Comparison of ENCODE assay signal across 23 mouse cellular contexts in the genomic region with DNA sequence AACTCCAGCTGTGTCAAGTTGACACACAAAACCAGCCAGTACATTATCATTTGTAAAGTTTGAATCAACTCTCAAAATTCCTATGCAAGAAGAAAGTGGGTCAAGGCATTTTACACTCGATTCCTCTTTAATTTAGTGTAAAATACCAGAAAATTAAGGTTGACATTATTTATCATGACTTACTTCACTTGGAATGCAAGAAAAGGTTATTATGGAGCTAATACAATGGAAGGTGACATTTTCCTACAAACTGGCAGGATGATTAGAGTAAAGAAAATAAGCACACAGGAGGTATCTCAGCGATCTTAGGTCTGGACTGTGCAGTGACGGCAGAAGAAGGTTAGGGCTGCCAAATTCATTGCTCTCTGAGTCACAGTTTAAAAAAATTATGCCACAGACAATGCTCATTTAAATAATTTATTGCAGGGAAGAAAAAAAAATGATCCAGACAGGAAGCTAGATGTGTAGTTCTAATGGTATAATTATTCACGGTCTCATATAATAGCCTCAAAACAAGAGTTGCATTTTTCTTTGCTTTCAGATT.
A peak's percentile ranks its signal among the peaks of the same experiment; 100 is the strongest.
DNase-seq lines count a peak whose midpoint lies in the region; ATAC-seq and TF ChIP-seq lines count a peak whose summit lies in the region.
"Had no signal": no experiment of that assay in that cellular context is flagged by ENCODE, and none has a peak within 500 bp of the region (broad histone marks: within the 10 kb centered on the region; RNA-seq: fewer than 3 reads in every experiment).

No protein-coding gene starts in this region.

- ATAC-seq in forebrain, embryonic 16.5 days: peak; percentile 46; the same call in 1 of the 2 replicates
- no peak for ATAC-seq in forebrain, embryonic 14.5 days
- no peak for ATAC-seq in midbrain, embryonic 16.5 days
- ATAC-seq: CD4-positive, CD25-positive, alpha-beta regulatory T cell, adult 4 months; intestine, postnatal 0 days had no signal

- H3K27ac ChIP-seq in forebrain, embryonic 16.5 days (ENCODE audit: low read length): no peak overlapping the region
- no peak overlapping the region for H3K27ac ChIP-seq in forebrain, embryonic 14.5 days (ENCODE audit: low read depth, low read length)
- no peak overlapping the region for H3K27ac ChIP-seq in midbrain, embryonic 16.5 days (ENCODE audit: low read length)
- H3K27ac ChIP-seq: forebrain, embryonic 10.5 days; forebrain, embryonic 13.5 days; gastrocnemius, adult 2 months; hindbrain, embryonic 12.5 days; hindbrain, embryonic 15.5 days had no signal

- no peak for TF ChIP-seq POLR2A in brain, embryonic 14.5 days (IDR thresholded peaks at IDR 0.05; ENCODE audit: borderline replicate concordance, extremely low read depth, insufficient read depth, insufficient read length, poor library complexity, severe bottlenecking)

- no peaks in the 10 kb centered on the region for H3K9me3 ChIP-seq in forebrain, embryonic 16.5 days (ENCODE audit: control insufficient read depth, low read length)
- no peaks in the 10 kb centered on the region for H3K9me3 ChIP-seq in forebrain, embryonic 14.5 days (replicated peaks; ENCODE audit: control insufficient read depth, low read length)
- no peaks in the 10 kb centered on the region for H3K9me3 ChIP-seq in midbrain, embryonic 16.5 days (replicated peaks; ENCODE audit: control insufficient read depth, low read length, poor library complexity, severe bottlenecking)
- H3K9me3 ChIP-seq: forebrain, embryonic 10.5 days; forebrain, embryonic 13.5 days; hindbrain, embryonic 12.5 days; hindbrain, embryonic 15.5 days had no signal

- no peak overlapping the region for H3K4me2 ChIP-seq in forebrain, embryonic 16.5 days (ENCODE audit: low read length)
- H3K4me2 ChIP-seq in forebrain, embryonic 14.5 days (ENCODE audit: low read length): no peak overlapping the region
- no peak overlapping the region for H3K4me2 ChIP-seq in midbrain, embryonic 16.5 days (ENCODE audit: low read length)
- H3K4me2 ChIP-seq: forebrain, embryonic 13.5 days; heart, embryonic 11.5 days; hindbrain, embryonic 12.5 days; hindbrain, embryonic 15.5 days had no signal

- H3K9ac ChIP-seq in forebrain, embryonic 16.5 days (replicated peaks; ENCODE audit: low read depth, low read length): no peak overlapping the region
- no peak overlapping the region for H3K9ac ChIP-seq in forebrain, embryonic 14.5 days (ENCODE audit: low read length)
- H3K9ac ChIP-seq in midbrain, embryonic 16.5 days (ENCODE audit: low read depth, low read length): no peak overlapping the region
- H3K9ac ChIP-seq: forebrain, embryonic 13.5 days; hindbrain, embryonic 12.5 days; hindbrain, embryonic 15.5 days had no signal

- DNase-seq in forebrain, embryonic 14.5 days (ENCODE audit: low spot score): no peak
- peak; percentile 17 for DNase-seq in 3T3-L1 (ENCODE audit: low read depth, low spot score)
- peak; percentile 73 for DNase-seq in MN1 (ENCODE audit: low spot score)
- DNase-seq in brain, embryonic 14.5 days (ENCODE audit: low read depth): peak; percentile 13
- no peak for DNase-seq in thymus, postnatal 25 days
- DNase-seq: adrenal gland, adult 8-10 months; adrenal gland, postnatal 36 days; cerebellum, adult 11-12 months; cerebellum, adult 8-10 months; cerebellum, postnatal 10 days; cerebellum, postnatal 36 days; gastrocnemius, adult 2 months; gastrocnemius, postnatal 14 days; heart, adult 11 months had no signal

- TF ChIP-seq CTCF in brain, embryonic 14.5 days (IDR thresholded peaks at IDR 0.05; ENCODE audit: borderline replicate concordance, extremely low read depth, insufficient read depth, insufficient read length): no peak

- 40% methylated on average over 4 of the region's 4 CpGs for WGBS in forebrain, embryonic 16.5 days
- WGBS in forebrain, embryonic 14.5 days: 59% methylated on average over 4 of the region's 4 CpGs
- WGBS in midbrain, embryonic 16.5 days: 64% methylated on average over 4 of the region's 4 CpGs

- no peaks in the 10 kb centered on the region for H3K36me3 ChIP-seq in forebrain, embryonic 16.5 days (ENCODE audit: control insufficient read depth, insufficient read depth)
- no peaks in the 10 kb centered on the region for H3K36me3 ChIP-seq in forebrain, embryonic 14.5 days (ENCODE audit: control insufficient read depth, insufficient read depth, low read length)
- no peaks in the 10 kb centered on the region for H3K36me3 ChIP-seq in midbrain, embryonic 16.5 days (ENCODE audit: control insufficient read depth, insufficient read depth, low read length)
- H3K36me3 ChIP-seq: forebrain, embryonic 10.5 days; hindbrain, embryonic 12.5 days; hindbrain, embryonic 15.5 days had no signal

- H3K4me3 ChIP-seq in forebrain, embryonic 16.5 days (replicated peaks; ENCODE audit: low read length): no peak overlapping the region
- H3K4me3 ChIP-seq in forebrain, embryonic 14.5 days (ENCODE audit: low read depth, low read length): no peak overlapping the region
- no peak overlapping the region for H3K4me3 ChIP-seq in midbrain, embryonic 16.5 days (ENCODE audit: low read depth, low read length)
- H3K4me3 ChIP-seq: forebrain, embryonic 10.5 days; forebrain, embryonic 13.5 days; gastrocnemius, adult 2 months; hindbrain, embryonic 12.5 days; hindbrain, embryonic 15.5 days had no signal

- no peaks in the 10 kb centered on the region for H3K27me3 ChIP-seq in forebrain, embryonic 16.5 days (replicated peaks; ENCODE audit: control insufficient read depth, insufficient read depth, low read length)
- H3K27me3 ChIP-seq in forebrain, embryonic 14.5 days (replicated peaks; ENCODE audit: control insufficient read depth, insufficient read depth, low read length): no peaks in the 10 kb centered on the region
- H3K27me3 ChIP-seq in midbrain, embryonic 16.5 days (ENCODE audit: control insufficient read depth, insufficient read depth, low read depth, low read length): no peaks in the 10 kb centered on the region
- H3K27me3 ChIP-seq: forebrain, embryonic 13.5 days; hindbrain, embryonic 12.5 days; hindbrain, embryonic 15.5 days had no signal

- H3K4me1 ChIP-seq in forebrain, embryonic 16.5 days (replicated peaks; ENCODE audit: control insufficient read depth, insufficient read depth, low read length): peaks cover 9% of the 10 kb centered on the region
- H3K4me1 ChIP-seq in forebrain, embryonic 14.5 days (ENCODE audit: control insufficient read depth, insufficient read depth, low read length): no peaks in the 10 kb centered on the region
- H3K4me1 ChIP-seq in midbrain, embryonic 16.5 days (ENCODE audit: control insufficient read depth, insufficient read depth, low read length): 0 out of 2 replicates have a peak, but pooled peaks cover 2% of the 10 kb centered on the region
- H3K4me1 ChIP-seq: hindbrain, embryonic 12.5 days; hindbrain, embryonic 15.5 days had no signal

Comparison
In these comparisons a context has a peak if more than half of its experiments do, and no peak if none do; other contexts are left out.
1. DNase-seq: peak in 3T3-L1 (single experiment), MN1 (single experiment) and brain, embryonic 14.5 days (single experiment); none in forebrain, embryonic 14.5 days (single experiment) and thymus, postnatal 25 days (single experiment).